Mouse (Mus musculus): ENCODE data around the gene Rps15. TPM values are rescaled to one million over a fixed set of nuclear protein-coding genes. Genes with fewer than 3 reads are reported as not detected.
A peak's percentile ranks its signal among the peaks of the same experiment; 100 is the strongest.

Gene Rps15
- total RNA-seq, 2 experiments from 2014 or later, result 1,216 to 1,243 TPM

DNA sequence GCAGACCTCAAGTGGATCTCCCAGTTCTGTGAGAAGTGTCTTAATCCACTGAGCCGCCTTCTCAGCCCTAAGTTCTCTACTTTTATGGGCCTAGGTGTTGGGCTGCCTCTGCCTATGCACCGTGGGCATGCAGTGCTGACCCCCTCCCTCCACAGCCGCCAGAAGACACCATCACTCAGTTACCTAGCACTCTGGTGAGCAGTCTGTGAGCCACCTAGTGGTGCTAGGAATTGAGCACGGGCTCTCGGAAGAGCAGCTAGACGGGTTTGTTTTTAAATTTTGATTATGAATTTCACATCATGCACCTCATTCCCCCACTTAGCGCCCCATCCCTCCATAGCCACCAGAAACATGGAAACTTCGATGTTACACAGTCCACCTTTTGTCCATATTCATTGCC lies 3.6 kb upstream of the Rps15 start:
- no peak for DNase-seq

GRCm38 (mm10) chr10:80293325-80293724 lies 1.1 kb downstream of the Rps15 start:
- DNase-seq, result no peak

DNA sequence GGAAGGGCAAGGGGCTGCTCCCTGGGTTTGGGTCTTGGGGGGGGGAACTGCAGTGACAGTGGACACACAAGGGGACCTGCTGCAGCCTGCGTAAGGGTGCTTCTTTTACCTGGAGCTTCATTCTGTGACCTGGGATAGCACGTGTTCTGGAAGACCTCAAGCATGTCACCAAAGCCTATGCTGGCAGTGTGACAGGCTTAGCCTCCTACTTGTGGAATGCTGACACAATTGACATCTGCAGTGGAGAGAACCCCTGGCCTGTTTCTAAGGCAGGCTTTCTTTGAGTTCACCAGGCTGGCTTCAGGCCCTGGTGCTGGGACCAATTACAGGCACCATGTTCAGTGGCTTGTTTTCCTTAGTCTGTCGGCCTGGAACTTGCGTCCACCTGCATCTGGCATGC lies 2.1 kb downstream of the Rps15 start:
- no peak for DNase-seq

DNA sequence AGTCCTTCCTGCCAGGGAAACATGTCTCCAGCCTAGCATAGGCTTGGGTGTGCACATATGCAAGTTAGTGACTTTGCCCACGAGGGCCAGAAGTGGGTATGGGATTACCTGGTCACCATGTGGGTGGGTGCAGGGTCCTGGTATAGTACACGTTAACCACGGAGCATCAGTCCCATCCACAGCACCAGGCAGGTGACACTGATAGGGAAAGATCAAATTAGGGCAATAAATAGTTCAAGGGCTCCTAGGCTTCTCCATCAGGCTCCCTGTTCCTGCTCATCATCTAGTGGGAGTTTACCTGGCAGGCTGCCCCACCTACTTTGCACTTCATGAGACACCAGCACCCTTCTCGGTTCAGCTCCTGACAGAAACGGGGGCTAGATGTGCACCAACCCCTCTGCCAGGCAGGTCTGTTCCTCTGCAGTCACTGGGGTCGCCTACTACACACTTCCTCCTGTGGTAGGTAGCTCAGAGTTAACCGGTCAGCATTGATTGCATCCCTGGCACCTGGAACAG lies 2.6 kb downstream of the Rps15 start:
- DNase-seq, result no peak

- peak; percentile 76 for DNase-seq
Observed at GRCm38 (mm10) chr10:80295618-80296425, 3.6 kb downstream of the Rps15 start, which contains the start of gene Apc2. Gene Apc2 (plus strand): TSS chr10:80295977.

DNA sequence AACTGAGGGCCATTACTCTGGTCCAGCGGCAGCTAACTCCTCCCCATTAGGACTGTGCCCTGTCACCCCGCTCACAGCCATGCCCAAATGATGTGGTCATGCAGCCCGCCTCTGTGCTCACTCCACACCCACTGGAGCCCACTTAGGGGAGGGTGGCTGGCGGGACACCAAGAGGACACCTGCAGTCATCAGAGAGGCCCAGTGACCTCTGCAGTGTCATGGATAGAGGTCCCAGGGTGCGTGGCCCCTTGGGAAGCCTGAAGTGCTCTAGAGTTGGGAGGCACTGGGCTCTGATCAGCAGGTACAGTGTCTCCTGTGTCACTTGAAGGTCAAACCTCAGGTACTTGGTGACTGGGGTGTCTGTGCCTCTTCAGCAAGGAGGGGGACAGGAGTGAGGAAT lies 4.6 kb downstream of the Rps15 start:
- DNase-seq, result no peak

- DNase-seq, result no peak
Observed at GRCm38 (mm10) chr10:80297526-80298133, 5.4 kb downstream of the Rps15 start.

GRCm38 (mm10) chr10:80298571-80299281 lies 6.5 kb downstream of the Rps15 start:
- DNase-seq, result peak; percentile 67

DNA sequence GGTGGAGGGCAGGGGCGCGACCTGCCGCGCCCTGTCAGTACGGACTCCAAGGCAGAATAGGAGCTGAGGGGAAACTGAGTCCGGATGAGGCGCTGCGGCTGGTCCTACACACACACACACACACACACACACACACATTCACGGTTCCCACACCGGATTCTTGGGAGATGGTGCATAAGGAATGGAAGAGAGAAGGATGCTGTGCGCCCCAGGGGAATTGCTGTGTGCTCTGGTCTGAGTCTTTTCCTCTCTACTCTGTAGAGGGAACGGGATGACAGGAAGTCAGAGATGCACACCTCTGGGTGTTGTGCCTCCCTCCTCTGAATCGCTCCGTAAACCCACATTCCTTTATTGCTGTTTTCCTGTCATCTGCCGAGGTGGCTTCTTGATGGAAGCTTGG lies 7.0 kb downstream of the Rps15 start:
- no peak for DNase-seq

GRCm38 (mm10) chr10:80299824-80300223 lies 7.6 kb downstream of the Rps15 start:
- DNase-seq, result no peak

DNA sequence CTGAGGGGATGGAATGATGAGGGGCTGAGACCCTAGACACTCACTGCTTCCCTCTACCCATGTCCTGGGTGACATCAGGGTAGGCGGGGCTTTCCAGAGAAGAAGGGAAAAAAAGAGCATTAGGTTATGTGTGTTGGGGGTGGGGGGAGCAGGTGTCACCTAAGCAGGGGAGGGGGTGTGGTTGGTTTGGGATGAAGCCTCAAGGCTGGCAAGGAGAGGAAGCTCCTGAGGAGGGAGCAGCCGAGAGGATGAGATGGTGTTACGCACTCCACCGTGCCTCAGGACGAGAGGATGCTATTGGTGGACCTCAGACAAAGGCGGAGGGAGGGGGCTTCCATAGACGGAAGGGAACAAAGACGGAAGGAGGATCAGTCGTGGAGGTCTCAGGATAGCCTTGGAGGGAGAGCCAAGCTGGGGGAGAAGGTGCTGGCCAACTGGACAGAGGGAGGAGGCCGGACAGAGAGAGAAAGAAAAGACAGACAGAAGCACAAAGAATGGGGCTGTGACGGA lies 8.5 kb downstream of the Rps15 start:
- no peak for DNase-seq

DNA sequence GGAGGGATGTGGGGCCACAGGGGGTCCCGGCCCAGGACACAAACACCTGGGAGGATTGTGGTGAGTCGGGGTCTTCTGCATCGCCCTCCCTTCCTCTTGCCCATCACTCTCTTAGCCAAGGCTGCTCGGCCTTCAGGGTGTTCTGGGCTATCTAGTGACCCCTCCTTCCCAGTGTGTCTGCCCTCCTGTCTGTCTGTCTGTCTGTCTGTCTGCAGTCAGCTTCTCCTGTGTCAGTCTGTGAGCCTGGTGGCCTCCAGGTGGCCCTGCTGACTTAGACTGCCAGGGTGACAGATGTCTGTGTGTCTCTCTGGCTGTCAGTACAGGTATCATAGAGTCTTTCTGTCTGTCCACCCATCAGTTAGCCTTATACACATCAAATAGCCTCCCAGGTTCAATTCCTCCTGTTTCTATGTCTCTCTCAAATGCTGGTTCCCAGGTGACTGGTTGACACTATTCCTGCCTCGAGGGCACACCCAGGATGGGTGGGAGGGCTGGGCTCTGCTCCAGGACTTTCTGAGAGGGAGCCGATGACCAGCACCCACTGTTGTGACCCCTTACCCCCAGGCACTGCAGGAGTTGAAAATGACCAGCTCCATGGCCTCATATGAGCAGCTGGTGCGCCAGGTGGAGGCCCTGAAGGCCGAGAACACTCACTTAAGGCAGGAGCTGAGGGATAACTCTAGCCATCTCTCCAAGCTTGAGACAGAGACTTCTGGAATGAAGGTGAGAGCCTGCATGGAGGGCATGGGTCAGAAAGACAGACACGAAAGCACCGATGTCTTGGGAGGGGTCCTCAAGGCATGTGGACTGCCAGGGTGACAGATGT lies 9.2 kb downstream of the Rps15 start:
- DNase-seq, result no peak

GRCm38 (mm10) chr10:80302082-80302355 lies 9.8 kb downstream of the Rps15 start:
- no peak for DNase-seq

DNA sequence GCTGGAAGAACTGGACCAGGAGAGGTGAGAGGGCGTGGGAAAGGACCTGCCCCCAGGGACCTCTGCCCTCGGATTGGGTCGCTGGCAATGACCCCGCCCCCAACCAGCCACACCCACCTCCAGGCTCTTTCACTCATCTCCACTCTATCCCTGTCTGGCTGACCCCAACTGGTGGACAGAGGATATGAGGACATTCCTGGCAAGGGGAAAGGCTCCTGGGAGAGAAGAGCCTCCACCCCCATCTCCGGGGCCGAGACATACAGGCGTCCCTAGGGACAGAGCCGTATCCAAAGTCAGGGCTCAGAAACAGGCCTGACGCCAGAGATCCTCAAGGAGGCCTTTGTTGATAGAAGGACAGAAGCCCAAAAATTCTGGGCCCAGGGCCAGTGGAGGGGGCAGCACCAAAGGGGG lies 10.2 kb downstream of the Rps15 start:
- DNase-seq, result peak; percentile 85

- no peak for DNase-seq
Observed at GRCm38 (mm10) chr10:80304458-80304857, 12.2 kb downstream of the Rps15 start.

- DNase-seq, result peak; percentile 49
Observed at GRCm38 (mm10) chr10:80304862-80305261, 12.6 kb downstream of the Rps15 start.

GRCm38 (mm10) chr10:80311560-80311959 lies 19.3 kb downstream of the Rps15 start:
- DNase-seq, result no peak

- DNase-seq, result no peak
Observed at GRCm38 (mm10) chr10:80312586-80313504, 20.6 kb downstream of the Rps15 start.

DNA sequence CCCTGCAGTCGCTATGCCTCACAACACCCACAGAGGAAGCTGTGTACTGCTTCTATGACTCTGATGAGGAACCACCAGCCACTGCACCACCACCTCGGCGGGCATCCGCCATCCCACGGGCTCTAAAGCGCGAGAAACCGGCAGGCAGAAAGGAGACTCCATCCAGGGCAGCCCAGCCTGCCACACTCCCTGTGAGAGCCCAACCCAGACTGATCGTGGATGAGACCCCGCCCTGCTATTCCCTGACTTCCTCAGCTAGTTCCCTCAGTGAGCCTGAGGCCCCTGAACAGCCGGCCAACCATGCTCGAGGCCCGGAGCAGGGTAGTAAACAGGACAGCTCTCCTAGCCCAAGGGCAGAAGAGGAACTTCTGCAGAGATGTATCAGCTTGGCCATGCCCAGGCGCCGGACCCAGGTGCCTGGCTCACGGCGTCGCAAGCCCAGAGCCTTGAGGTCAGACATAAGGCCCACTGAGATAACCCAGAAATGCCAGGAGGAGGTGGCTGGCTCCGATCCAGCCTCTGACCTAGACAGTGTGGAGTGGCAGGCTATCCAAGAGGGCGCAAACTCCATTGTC lies 21.5 kb downstream of the Rps15 start:
- no peak for DNase-seq

DNA sequence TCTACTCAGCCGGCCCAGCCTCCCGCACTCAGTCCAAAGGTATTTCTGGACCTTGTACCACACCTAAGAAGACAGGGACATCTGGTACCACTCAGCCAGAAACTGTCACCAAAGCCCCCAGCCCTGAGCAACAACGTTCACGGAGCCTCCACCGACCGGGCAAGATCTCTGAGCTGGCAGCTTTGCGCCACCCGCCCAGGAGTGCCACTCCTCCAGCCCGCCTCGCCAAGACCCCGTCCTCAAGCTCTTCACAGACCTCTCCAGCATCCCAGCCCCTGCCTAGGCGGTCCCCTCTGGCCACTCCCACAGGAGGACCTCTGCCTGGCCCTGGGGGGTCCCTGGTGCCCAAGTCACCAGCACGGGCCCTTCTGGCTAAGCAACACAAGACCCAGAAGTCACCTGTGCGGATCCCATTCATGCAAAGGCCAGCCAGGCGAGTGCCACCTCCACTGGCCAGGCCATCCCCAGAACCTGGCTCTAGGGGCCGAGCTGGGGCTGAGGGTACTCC lies 22.3 kb downstream of the Rps15 start:
- DNase-seq, result no peak
